Mouse (Mus musculus) c-Kit-positive CD71-positive TER-119-negative erythroid progenitor cells, embryonic 14.5 days (primary cell): ENCODE results near the gene Mtr.

Experiments
- DNase-seq: peaks from one replicate; pipeline ENCODE4 v3.0.0-alpha.2; 2013; ENCODE audit warnings: low read depth

The Mtr gene

GRCm38 (mm10) chr13:12243991-12244390 is 13.9 kb downstream of the Mtr start:
- no peak for DNase-seq

- no peak for DNase-seq
Measured at GRCm38 (mm10) chr13:12232141-12232540, 25.8 kb downstream of the Mtr start.

- DNase-seq: no peak
Measured at GRCm38 (mm10) chr13:12228248-12228647, 29.7 kb downstream of the Mtr start.

GRCm38 (mm10) chr13:12227606-12228005 is 30.3 kb downstream of the Mtr start:
- DNase-seq: no peak

- peak; percentile 15 for DNase-seq
Measured at GRCm38 (mm10) chr13:12218603-12219002, 39.3 kb downstream of the Mtr start.

- no peak for DNase-seq
Measured at GRCm38 (mm10) chr13:12214922-12215321, 43.0 kb downstream of the Mtr start.

- no peak for DNase-seq
Measured at GRCm38 (mm10) chr13:12211058-12211457, 46.9 kb downstream of the Mtr start.

GRCm38 (mm10) chr13:12210023-12210762 is 47.7 kb downstream of the Mtr start:
- DNase-seq: peak; percentile 47

GRCm38 (mm10) chr13:12200372-12200771 is 57.5 kb downstream of the Mtr start:
- DNase-seq: no peak

GRCm38 (mm10) chr13:12198486-12198885 is 59.4 kb downstream of the Mtr start:
- no peak for DNase-seq

GRCm38 (mm10) chr13:12196861-12197260 is 61.1 kb downstream of the Mtr start:
- DNase-seq: no peak

- no peak for DNase-seq
Measured at GRCm38 (mm10) chr13:12196012-12196411, 61.9 kb downstream of the Mtr start.

GRCm38 (mm10) chr13:12194942-12195662 is 62.8 kb downstream of the Mtr start:
- DNase-seq: no peak

- no peak for DNase-seq
Measured at GRCm38 (mm10) chr13:12189219-12189618, 68.7 kb downstream of the Mtr start.

GRCm38 (mm10) chr13:12188804-12189203 is 69.1 kb downstream of the Mtr start:
- no peak for DNase-seq

- DNase-seq: no peak
Measured at GRCm38 (mm10) chr13:12179481-12179880, 78.4 kb downstream of the Mtr start.

GRCm38 (mm10) chr13:12176761-12177160 is 81.2 kb downstream of the Mtr start:
- no peak for DNase-seq

GRCm38 (mm10) chr13:12175988-12176736 is 81.8 kb downstream of the Mtr start:
- DNase-seq: no peak

GRCm38 (mm10) chr13:12167276-12167675 is 90.6 kb downstream of the Mtr start:
- DNase-seq: no peak

- DNase-seq: no peak
Measured at GRCm38 (mm10) chr13:12166386-12166785, 91.5 kb downstream of the Mtr start.

GRCm38 (mm10) chr13:12165461-12166058 is 92.4 kb downstream of the Mtr start:
- DNase-seq: no peak

GRCm38 (mm10) chr13:12162457-12162856 is 95.5 kb downstream of the Mtr start:
- DNase-seq: no peak
